Mouse (Mus musculus) cortical plate, adult 2 months (tissue): ENCODE data around the gene Siglec1.

Source experiments
- CTCF ChIP-seq: fragments of 200-500 bp; IDR thresholded peaks from 2 replicates; pipeline ENCODE4 v1.5.1; 2011; ENCODE audit warnings: mild to moderate bottlenecking, control low read depth, low read length; ENCODE audit not compliant: insufficient read depth; ENCODE audit errors: extremely low read depth
- POLR2A ChIP-seq: fragments of 200-500 bp; IDR thresholded peaks from 2 replicates; pipeline ENCODE4 v1.6.1; 2011; ENCODE audit warnings: mild to moderate bottlenecking, low read length, control low read depth; ENCODE audit not compliant: insufficient read depth; ENCODE audit errors: extremely low read depth

DNA sequence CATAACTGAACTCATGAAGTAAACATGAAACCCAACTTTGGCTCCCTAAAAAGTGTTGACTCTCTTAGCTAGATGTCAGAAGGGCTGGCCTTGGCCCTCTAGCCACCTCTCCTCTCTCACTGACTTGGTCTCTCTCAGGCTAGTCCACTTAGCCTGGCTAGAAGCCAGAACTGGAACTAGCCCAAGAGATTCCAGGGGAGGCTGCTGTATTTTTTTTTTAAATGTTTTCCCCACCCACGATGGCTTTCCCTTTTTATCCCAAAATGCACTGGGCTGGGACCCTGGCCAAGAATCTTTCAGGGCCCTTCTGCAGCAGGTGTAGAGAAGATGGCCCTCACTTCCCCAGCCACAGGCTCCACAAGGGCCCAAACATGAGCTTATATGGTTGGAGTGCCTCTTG lies 27.2 kb downstream of the Siglec1 start:
- TF ChIP-seq POLR2A (no peak), CTCF (no peak)
